Mouse (Mus musculus) ES-E14 (cell line): ENCODE results near the gene Mdm2. TPM values are rescaled to one million over a fixed set of nuclear protein-coding genes. Genes with fewer than 3 reads are reported as not detected.
"Not testable (repeated sequence)": the region's sequence is repeated elsewhere in the genome, so short reads cannot be mapped to it uniquely, and the experiment has no call there.

ENCODE experiments used
- DNase-seq: peaks from one replicate; pipeline ENCODE4 v3.0.0-alpha.2; 2013; ENCODE audit warnings: low read depth, low spot score
- H3K27ac ChIP-seq: 2 replicates; pipeline ENCODE4 v1.5.1; 2012; ENCODE audit warnings: low read depth, mild to moderate bottlenecking, low read length, moderate library complexity, mixed read lengths; ENCODE audit not compliant: poor library complexity, insufficient read depth, severe bottlenecking
- H3K36me3 ChIP-seq: 2 replicates; pipeline ENCODE4 v1.6.1; 2012; ENCODE audit warnings: mild to moderate bottlenecking, low read length, moderate library complexity, mixed read lengths; ENCODE audit not compliant: control insufficient read depth, poor library complexity, insufficient read depth, severe bottlenecking
- H3K4me1 ChIP-seq, 2 experiments: fragments of 150-350 bp in 1 of 2; sonication (generic) in 1 of 2; 2 replicates each; pipeline ENCODE4 v1.6.1; 2012; ENCODE audit warnings: low read length in 2 of 2, mild to moderate bottlenecking in 1 of 2, mixed read lengths in 1 of 2; ENCODE audit not compliant: control insufficient read depth in 2 of 2, insufficient read depth in 2 of 2, poor library complexity in 1 of 2
- H3K4me3 ChIP-seq, 2 experiments: fragments of 150-350 bp in 1 of 2; sonication (generic) in 1 of 2; 2 replicates each; pipeline ENCODE4 v1.5.1; 2012; ENCODE audit warnings: low read length in 2 of 2, low read depth in 1 of 2, mild to moderate bottlenecking in 1 of 2, mixed read lengths in 1 of 2; ENCODE audit not compliant: insufficient read depth in 1 of 2, poor library complexity in 1 of 2, severe bottlenecking in 1 of 2
- H3K9ac ChIP-seq: 2 replicates; pipeline ENCODE4 v1.6.1; 2012; ENCODE audit warnings: low read depth, mild to moderate bottlenecking, low read length, mixed read lengths; ENCODE audit not compliant: poor library complexity, insufficient read depth, severe bottlenecking
- H3K9me3 ChIP-seq: fragments of 150-350 bp; sonication (generic); 2 replicates; pipeline ENCODE4 v1.6.1; 2012; ENCODE audit warnings: low read depth, mild to moderate bottlenecking, low read length; ENCODE audit not compliant: control insufficient read depth, insufficient read depth
- CHD2 ChIP-seq: IDR thresholded peaks from 2 replicates; pipeline ENCODE4 v1.6.1; 2014; ENCODE audit warnings: mild to moderate bottlenecking, low read depth, low read length, inconsistent platforms
- HCFC1 ChIP-seq: IDR thresholded peaks from 2 replicates; pipeline ENCODE4 v1.6.1; 2012; ENCODE audit warnings: low read length, inconsistent platforms, borderline replicate concordance; ENCODE audit not compliant: insufficient read depth
- MAFK ChIP-seq: IDR thresholded peaks from 2 replicates; pipeline ENCODE4 v1.6.1; 2014; ENCODE audit warnings: mild to moderate bottlenecking, low read depth, low read length, inconsistent platforms; ENCODE audit not compliant: insufficient read depth
- ZC3H11A ChIP-seq: IDR thresholded peaks from 2 replicates; pipeline ENCODE4 v1.6.1; 2012; ENCODE audit warnings: low read depth, mild to moderate bottlenecking, inconsistent platforms, low read length, borderline replicate concordance
- ZNF384 ChIP-seq: IDR thresholded peaks from 2 replicates; pipeline ENCODE4 v1.6.1; 2012; ENCODE audit warnings: low read depth, low read length, inconsistent platforms
- in situ Hi-C, 2 experiments: fragments of 600-800 bp; cut with MboI; formaldehyde crosslinking; loops; one replicate each; pipeline ENCODE4 v1.15.1; 2025; ENCODE audit warnings: low sequenced_read_pairs in 2 of 2, inconsistent platforms in 1 of 2; ENCODE audit not compliant: unreplicated experiment in 2 of 2
- total RNA-seq: library from RNA; depleted of rRNA; stranded (reverse); fragments of 300-350 nt; gene quantifications from 2 replicates; pipeline ENCODE4 v1.2.3, GENCODE M21; 2012

The Mdm2 gene
- total RNA-seq, 1 experiment, result 178 TPM

DNA sequence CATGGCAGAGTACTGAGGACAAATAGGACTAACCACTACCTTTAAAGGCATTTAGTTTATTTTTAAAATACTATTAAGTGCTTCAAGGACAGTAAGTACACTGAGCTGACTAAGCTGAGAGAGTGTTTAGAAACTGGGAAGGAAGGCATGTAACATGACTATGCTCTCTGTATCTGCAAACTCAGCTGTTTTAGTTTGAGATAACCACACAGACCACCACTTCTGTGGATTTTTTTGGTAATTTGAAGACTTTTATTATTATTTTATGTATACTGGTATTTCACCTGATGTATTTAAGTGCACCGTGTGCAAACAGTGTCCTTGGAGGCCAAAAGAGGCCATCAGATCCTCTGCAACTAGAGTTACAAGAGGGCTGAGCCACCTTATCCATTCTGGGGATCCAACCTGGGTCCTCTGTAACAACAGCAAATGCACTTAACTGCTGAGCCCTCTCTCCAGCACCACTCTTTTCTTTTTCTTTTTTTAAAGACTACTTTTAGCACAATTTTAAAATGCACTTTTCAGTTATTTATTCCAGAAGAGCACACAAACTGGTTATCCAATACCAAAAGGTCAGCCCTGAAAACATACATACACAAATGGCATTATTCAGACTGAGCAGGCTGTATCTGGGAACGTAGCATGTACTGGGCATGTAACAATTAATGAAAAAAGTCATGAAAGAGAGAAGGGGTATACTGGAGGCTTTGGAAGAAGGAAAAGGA, 3.3 kb downstream of the Mdm2 start:
- DNase-seq, result no peak
- Histone ChIP-seq H3K4me3 (no peak overlapping the region; a peak in 1 of 4 replicates), H3K9me3 (no peaks in the 10 kb centered on the region), H3K9ac (no peak overlapping the region), H3K36me3 (peaks cover 23% of the 10 kb centered on the region), H3K4me1 (no peaks in the 10 kb centered on the region), H3K27ac (no peak overlapping the region)
- TF ChIP-seq HCFC1 (no peak), MAFK (0 out of 2 replicates have a peak, but pooled peaks have one; percentile 24)
- in situ Hi-C loops, result no loop called here

- H3K9ac ChIP-seq, result no peak overlapping the region
- H3K4me1 ChIP-seq, result no peaks in the 10 kb centered on the region
- no peak for DNase-seq
- H3K27ac ChIP-seq, result no peak overlapping the region
- TF ChIP-seq CHD2, result no peak
- no peak for TF ChIP-seq MAFK
- TF ChIP-seq ZC3H11A, result no peak
- no peak for TF ChIP-seq ZNF384
- no peak for TF ChIP-seq HCFC1
- in situ Hi-C loops, result no loop called here
- H3K36me3 ChIP-seq, result peaks cover 29% of the 10 kb centered on the region
- no peaks in the 10 kb centered on the region for H3K9me3 ChIP-seq
- no peak overlapping the region; a peak in 1 of 4 replicates for H3K4me3 ChIP-seq
These were observed 4.1 kb downstream of the Mdm2 start for GRCm38 (mm10) chr10:117706440-117706839.

DNA sequence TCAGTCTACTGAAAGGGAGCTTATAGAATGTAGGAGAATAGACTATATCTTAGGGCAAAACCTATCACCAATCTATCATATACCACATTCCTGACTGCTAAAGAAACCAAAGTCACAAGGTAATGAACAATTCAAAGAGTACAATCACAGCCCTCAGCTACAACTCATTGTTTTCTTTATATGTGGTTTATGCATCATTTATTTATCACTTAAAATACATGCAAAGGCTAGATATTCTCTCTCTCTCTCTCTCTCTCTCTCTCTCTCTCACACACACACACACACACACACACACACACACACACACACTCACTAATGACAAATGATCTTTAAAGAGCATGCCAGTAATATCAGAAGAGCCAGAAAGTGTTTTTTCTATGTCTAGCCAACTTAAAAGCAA, 4.8 kb downstream of the Mdm2 start:
- in situ Hi-C loops, result no loop called here
- no peaks in the 10 kb centered on the region for H3K4me1 ChIP-seq
- H3K4me3 ChIP-seq, result no peak overlapping the region
- H3K9ac ChIP-seq, result no peak overlapping the region
- TF ChIP-seq ZNF384, result no peak
- peaks cover 31% of the 10 kb centered on the region for H3K36me3 ChIP-seq
- H3K27ac ChIP-seq, result no peak overlapping the region
- H3K9me3 ChIP-seq, result no peaks in the 10 kb centered on the region
- no peak for DNase-seq

DNA sequence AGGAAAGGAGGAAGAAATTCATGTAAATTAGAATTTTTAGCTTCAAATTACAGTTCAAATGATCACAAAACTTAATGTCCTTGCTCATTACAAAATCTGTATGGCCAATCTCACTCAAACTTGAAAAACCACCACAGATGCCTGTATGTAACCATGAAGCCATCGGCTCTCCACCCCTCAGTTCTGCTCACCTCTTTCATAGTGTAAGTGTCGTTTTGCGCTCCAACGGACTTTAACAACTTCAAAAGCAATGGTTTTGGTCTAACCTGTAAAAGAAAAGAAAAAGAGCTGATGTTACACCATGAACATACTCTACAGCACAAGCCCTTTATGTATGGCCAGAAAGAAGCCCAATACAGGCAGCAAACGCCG, 5.6 kb downstream of the Mdm2 start:
- Histone ChIP-seq H3K9ac (no peak overlapping the region), H3K4me3 (no peak overlapping the region), H3K4me1 (no peaks in the 10 kb centered on the region), H3K36me3 (peaks cover 36% of the 10 kb centered on the region), H3K9me3 (no peaks in the 10 kb centered on the region), H3K27ac (no peak overlapping the region)
- in situ Hi-C loops, result no loop called here
- TF ChIP-seq HCFC1 (no peak), MAFK (no peak), ZC3H11A (no peak), ZNF384 (no peak), CHD2 (no peak)
- DNase-seq, result no peak

- H3K9ac ChIP-seq, H3K27ac ChIP-seq, H3K4me1 ChIP-seq, in situ Hi-C loops, DNase-seq, H3K9me3 ChIP-seq, H3K4me3 ChIP-seq: not testable (repeated sequence)
- peaks cover 39% of the 10 kb centered on the region for H3K36me3 ChIP-seq
These were observed 6.1 kb downstream of the Mdm2 start for GRCm38 (mm10) chr10:117704314-117704963.
